Mouse (Mus musculus): ENCODE data around the gene Tmem145. TPM values are rescaled to one million over a fixed set of nuclear protein-coding genes. Genes with fewer than 3 reads are reported as not detected.

The Tmem145 gene
- polyA plus RNA-seq, 1 experiment from 2014 or later: not detected

DNA sequence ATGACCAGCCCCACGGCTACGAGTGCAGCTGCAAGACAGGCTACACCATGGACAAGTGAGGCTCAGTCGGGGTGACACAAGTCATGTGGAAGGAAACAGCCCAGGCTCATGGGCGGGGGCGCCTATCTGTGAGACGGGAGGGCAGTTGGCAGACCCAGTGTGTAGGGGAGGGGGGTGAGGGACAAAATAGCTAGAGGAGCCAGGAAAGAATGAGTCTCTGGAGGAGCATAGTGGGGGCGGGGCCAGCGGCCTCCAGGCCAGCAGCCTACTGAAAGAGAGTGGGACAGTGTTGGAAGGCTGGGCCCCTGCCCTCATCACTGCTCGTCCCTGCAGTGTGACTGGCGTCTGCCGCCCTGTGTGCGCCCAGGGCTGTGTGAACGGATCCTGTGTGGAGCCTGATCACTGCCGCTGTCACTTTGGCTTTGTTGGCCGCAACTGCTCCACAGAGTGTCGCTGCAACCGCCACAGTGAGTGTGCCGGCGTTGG, 52.9 kb downstream of the Tmem145 start:
- Histone ChIP-seq H3K79me2 (ENCODE audit: inconsistent target) (no peaks in the 10 kb centered on the region), H3K36me3 (ENCODE audit: inconsistent target) (no peaks in the 10 kb centered on the region), H3K4me3 (ENCODE audit: inconsistent target) (no peak overlapping the region), H3K27ac (no peak overlapping the region)
- 90% methylated on average over 17 of the region's 19 CpGs for WGBS (ENCODE audit: missing documents)

DNA sequence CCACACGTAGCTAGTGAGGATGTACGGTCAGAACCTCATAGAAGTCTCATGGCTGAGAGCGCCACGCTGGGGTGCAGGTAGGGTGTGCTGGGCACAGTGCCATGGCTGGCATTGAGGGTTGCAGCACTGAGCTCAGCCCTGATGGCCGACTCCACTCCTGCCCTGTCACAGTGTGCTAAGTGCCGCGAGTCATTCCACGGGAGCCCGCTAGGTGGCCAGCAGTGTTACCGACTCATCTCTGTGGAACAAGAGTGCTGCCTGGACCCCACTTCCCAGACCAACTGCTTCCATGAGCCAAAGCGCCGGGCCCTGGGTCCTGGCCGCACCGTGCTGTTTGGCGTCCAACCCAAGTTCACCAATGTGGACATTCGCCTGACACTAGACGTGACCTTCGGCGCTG, 57.2 kb downstream of the Tmem145 start:
- H3K36me3 ChIP-seq (ENCODE audit: inconsistent target): no peaks in the 10 kb centered on the region
- 94% methylated on average over 15 of the region's 19 CpGs for WGBS (ENCODE audit: missing documents)
- H3K27ac ChIP-seq: no peak overlapping the region
- no peaks in the 10 kb centered on the region for H3K79me2 ChIP-seq (ENCODE audit: inconsistent target)
- H3K4me3 ChIP-seq (ENCODE audit: inconsistent target): no peak overlapping the region

DNA sequence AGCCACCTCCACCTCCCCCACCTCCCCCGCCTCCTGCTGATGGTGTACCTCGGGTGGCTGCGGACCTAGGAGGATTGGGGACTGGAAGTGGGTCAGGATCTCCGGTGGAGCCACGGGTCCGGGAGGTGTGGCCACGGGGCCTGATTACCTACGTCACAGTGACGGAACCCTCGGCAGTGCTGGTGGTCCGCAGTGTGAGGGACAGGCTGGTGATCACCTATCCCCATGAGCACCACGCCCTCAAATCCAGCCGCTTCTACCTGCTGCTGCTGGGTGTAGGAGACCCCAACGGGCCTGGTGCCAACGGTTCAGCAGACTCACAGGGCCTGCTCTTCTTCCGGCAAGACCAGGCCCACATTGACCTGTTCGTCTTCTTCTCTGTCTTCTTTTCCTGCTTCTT, 57.7 kb downstream of the Tmem145 start:
- H3K27ac ChIP-seq: no peak overlapping the region
- no peaks in the 10 kb centered on the region for H3K79me2 ChIP-seq (ENCODE audit: inconsistent target)
- no peak overlapping the region for H3K4me3 ChIP-seq (ENCODE audit: inconsistent target)
- WGBS (ENCODE audit: missing documents): 93% methylated on average over 14 of the region's 17 CpGs
- H3K36me3 ChIP-seq (ENCODE audit: inconsistent target): no peaks in the 10 kb centered on the region

Other genes with a start within 250 kb of the Tmem145 start
- gene Grik5, start 233.8 kb upstream of the Tmem145 start, polyA plus RNA-seq (2018): 0.22 to 0.47 TPM (median 0.26 TPM) in 3 replicates
- gene Zfp574, start 233.5 kb upstream of the Tmem145 start, polyA plus RNA-seq (2018): 5.7 to 7.6 TPM (median 6.5 TPM) in 3 replicates
- gene Pou2f2, start 126.4 kb upstream of the Tmem145 start, polyA plus RNA-seq (2018): 10.3 to 30.9 TPM (median 23.9 TPM) in 3 replicates
- gene Dedd2, start 85.5 kb upstream of the Tmem145 start, polyA plus RNA-seq (2018): 2.2 to 9.2 TPM (median 3.1 TPM) in 3 replicates
- gene Zfp526, start 84.7 kb upstream of the Tmem145 start, polyA plus RNA-seq (2018): 4.1 to 4.8 TPM (median 4.5 TPM) in 3 replicates
- 51.8 to 78.1 TPM (median 55.3 TPM) in 3 replicates for gene Gsk3a, start 68.3 kb upstream of the Tmem145 start, polyA plus RNA-seq (2018)
- 11.9 to 14.5 TPM (median 14.2 TPM) in 3 replicates for gene Erf, start 55.3 kb upstream of the Tmem145 start, polyA plus RNA-seq (2018)
- gene Cic, start 38.4 kb upstream of the Tmem145 start, polyA plus RNA-seq (2018): 88.9 to 139 TPM (median 118 TPM) in 3 replicates
- 7.4 to 20.7 TPM (median 14.3 TPM) in 3 replicates for gene Pafah1b3, start 8.1 kb upstream of the Tmem145 start, polyA plus RNA-seq (2018)
- not detected in 3 replicates for gene Prr19, start 4.7 kb upstream of the Tmem145 start, polyA plus RNA-seq (2018)
- gene Megf8, start 11.1 kb downstream of the Tmem145 start, polyA plus RNA-seq (2018): 5.6 to 10.5 TPM (median 7.3 TPM) in 3 replicates
- gene Cnfn, start 63.6 kb downstream of the Tmem145 start, polyA plus RNA-seq (2018): not detected in 3 replicates
- gene Lipe, start 92.6 kb downstream of the Tmem145 start, polyA plus RNA-seq (2018): 7.5 to 17.2 TPM (median 9.2 TPM) in 3 replicates
- gene Cxcl17, start 106.8 kb downstream of the Tmem145 start, polyA plus RNA-seq (2018): not detected in 3 replicates
- gene Ceacam1, start 171.5 kb downstream of the Tmem145 start, polyA plus RNA-seq (2018): 5.5 to 15.5 TPM (median 10.5 TPM) in 3 replicates
- gene Ceacam2, start 233.8 kb downstream of the Tmem145 start, polyA plus RNA-seq (2018): 0.19 TPM in 1 of 3 replicates, not detected in the others